8 mouse cellular contexts compared by ENCODE assay signal in the genomic region with DNA sequence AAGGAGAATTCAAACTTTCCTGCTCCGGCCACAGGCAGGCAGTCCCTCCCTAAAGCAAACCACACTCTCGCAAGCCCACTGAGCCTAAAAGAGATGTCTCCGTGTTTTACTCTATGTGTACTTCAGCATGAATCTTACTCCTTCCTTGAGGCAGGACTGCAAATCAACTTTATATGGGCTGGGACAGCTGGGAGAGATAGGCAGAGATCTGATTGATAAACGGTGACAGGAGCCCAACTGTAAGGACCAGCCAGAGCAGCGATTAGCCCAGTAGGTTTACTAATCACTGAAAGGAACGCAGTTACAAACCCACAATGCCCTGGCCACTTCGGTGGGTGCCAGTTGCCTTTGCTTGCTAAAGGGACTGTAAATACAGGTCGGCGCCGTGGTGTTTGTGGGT. TPM values are rescaled to one million over a fixed set of nuclear protein-coding genes. Genes with fewer than 3 reads are reported as not detected.
DNase-seq lines count a peak whose midpoint lies in the region; ATAC-seq and TF ChIP-seq lines count a peak whose summit lies in the region.

No protein-coding gene starts in this region.

- H3K27me3 ChIP-seq in kidney, postnatal 0 days (ENCODE audit: insufficient read depth, low read length), result no peaks in the 10 kb centered on the region
- no peaks in the 10 kb centered on the region for H3K27me3 ChIP-seq in embryonic facial prominence, embryonic 14.5 days (replicated peaks; ENCODE audit: control insufficient read depth, insufficient read depth, low read length)
- peaks cover 5% of the 10 kb centered on the region; the same call in 1 of the 2 replicates for H3K27me3 ChIP-seq in limb, embryonic 12.5 days
- no peaks in the 10 kb centered on the region for H3K27me3 ChIP-seq in neural tube, embryonic 13.5 days

- H3K4me2 ChIP-seq in kidney, postnatal 0 days (ENCODE audit: low read length), result peak overlapping the region; percentile 50
- peak overlapping the region; percentile 46 for H3K4me2 ChIP-seq in embryonic facial prominence, embryonic 14.5 days (ENCODE audit: low read depth, low read length)
- peak overlapping the region; percentile 49 for H3K4me2 ChIP-seq in limb, embryonic 12.5 days
- H3K4me2 ChIP-seq in neural tube, embryonic 13.5 days, result peak overlapping the region; percentile 46

- 0 out of 2 replicates have a peak overlapping the region, but pooled peaks have one; percentile 1 for H3K27ac ChIP-seq in kidney, postnatal 0 days
- H3K27ac ChIP-seq in embryonic facial prominence, embryonic 14.5 days (replicated peaks; ENCODE audit: low read depth, low read length), result peak overlapping the region; percentile 35; the same call in 1 of the 2 replicates
- H3K27ac ChIP-seq in limb, embryonic 12.5 days, result peak overlapping the region; percentile 18; the same call in 1 of the 2 replicates
- H3K27ac ChIP-seq in neural tube, embryonic 13.5 days (replicated peaks), result no peak overlapping the region

- no peaks in the 10 kb centered on the region for H3K9me3 ChIP-seq in kidney, postnatal 0 days (replicated peaks; ENCODE audit: low read length)
- peaks cover 8% of the 10 kb centered on the region; the same call in 1 of the 2 replicates for H3K9me3 ChIP-seq in embryonic facial prominence, embryonic 14.5 days (ENCODE audit: control insufficient read depth, low read length)
- H3K9me3 ChIP-seq in limb, embryonic 12.5 days, result peaks cover 5% of the 10 kb centered on the region; the same call in 1 of the 2 replicates
- H3K9me3 ChIP-seq in neural tube, embryonic 13.5 days, result no peaks in the 10 kb centered on the region

- WGBS in kidney, postnatal 0 days, result 22% methylated on average over 10 of the region's 10 CpGs
- 25% methylated on average over 10 of the region's 10 CpGs for WGBS in embryonic facial prominence, embryonic 14.5 days
- 23% methylated on average over 10 of the region's 10 CpGs for WGBS in limb, embryonic 12.5 days
- 34% methylated on average over 10 of the region's 10 CpGs for WGBS in neural tube, embryonic 13.5 days

- H3K9ac ChIP-seq in kidney, postnatal 0 days (ENCODE audit: low read depth, low read length), result no peak overlapping the region
- H3K9ac ChIP-seq in embryonic facial prominence, embryonic 14.5 days (ENCODE audit: low read depth, low read length), result peak overlapping the region; percentile 41; the same call in 1 of the 2 replicates
- 0 out of 2 replicates have a peak overlapping the region, but pooled peaks have one; percentile 23 for H3K9ac ChIP-seq in limb, embryonic 12.5 days (replicated peaks)
- H3K9ac ChIP-seq in neural tube, embryonic 13.5 days, result peak overlapping the region; percentile 45; the same call in 1 of the 2 replicates

- TF ChIP-seq CTCF in kidney, postnatal 0 days (IDR thresholded peaks at IDR 0.05; ENCODE audit: low read depth), result no peak

- no peaks in the 10 kb centered on the region; the same call in 1 of the 2 replicates for H3K4me1 ChIP-seq in kidney, postnatal 0 days (replicated peaks; ENCODE audit: insufficient read depth, low read length)
- no peaks in the 10 kb centered on the region; the same call in 1 of the 2 replicates for H3K4me1 ChIP-seq in embryonic facial prominence, embryonic 14.5 days (ENCODE audit: control insufficient read depth, insufficient read depth, low read length)
- H3K4me1 ChIP-seq in limb, embryonic 12.5 days (replicated peaks), result peaks cover 2% of the 10 kb centered on the region
- H3K4me1 ChIP-seq in neural tube, embryonic 13.5 days (replicated peaks), result peaks cover 21% of the 10 kb centered on the region

- peak overlapping the region; percentile 17 for H3K4me3 ChIP-seq in kidney, postnatal 0 days (replicated peaks; ENCODE audit: low read depth, low read length)
- H3K4me3 ChIP-seq in embryonic facial prominence, embryonic 14.5 days (ENCODE audit: low read depth, low read length), result peak overlapping the region; percentile 2; the same call in 1 of the 2 replicates
- H3K4me3 ChIP-seq in limb, embryonic 12.5 days (replicated peaks), result peak overlapping the region; percentile 21
- peak overlapping the region; percentile 18 for H3K4me3 ChIP-seq in neural tube, embryonic 13.5 days

- no peak for ATAC-seq in kidney, postnatal 0 days (replicated peaks; ENCODE audit: low FRiP score, low read depth)
- no peak for ATAC-seq in embryonic facial prominence, embryonic 14.5 days (ENCODE audit: low read depth)
- ATAC-seq in limb, embryonic 12.5 days (ENCODE audit: insufficient number of reproducible peaks, insufficient read depth, low FRiP score, low TSS enrichment, low read depth), result no peak
- ATAC-seq in neural tube, embryonic 13.5 days (ENCODE audit: low read depth), result no peak

- no peaks in the 10 kb centered on the region for H3K36me3 ChIP-seq in kidney, postnatal 0 days (ENCODE audit: insufficient read depth, low read length)
- no peaks in the 10 kb centered on the region for H3K36me3 ChIP-seq in embryonic facial prominence, embryonic 14.5 days (ENCODE audit: control insufficient read depth, insufficient read depth, low read length)
- H3K36me3 ChIP-seq in limb, embryonic 12.5 days, result no peaks in the 10 kb centered on the region
- H3K36me3 ChIP-seq in neural tube, embryonic 13.5 days, result no peaks in the 10 kb centered on the region

- peak; percentile 22 for DNase-seq in kidney, postnatal 0 days (ENCODE audit: low spot score)
- no peak for DNase-seq in kidney, adult 18-20 months
- DNase-seq in embryonic facial prominence, embryonic 14.5 days (ENCODE audit: low spot score), result peak; percentile 45
- DNase-seq in right cerebral cortex, adult 2 months (ENCODE audit: low spot score in 2 of 2), result no peak
- DNase-seq in cerebellum, postnatal 10 days, result no peak
- no peak for DNase-seq in left cerebral cortex, postnatal 36 days (ENCODE audit: low spot score in 2 of 2)

- intact Hi-C loops in left cerebral cortex, postnatal 36 days (cut with DNase I), result no loop called here

RNA-seq across cellular contexts. Expression of a gene that starts 35.5 kb away (rescaled TPM):
- 0.74 and 0.95 TPM in 2 replicates for polyA plus RNA-seq in kidney, postnatal 0 days (2015; fragmentation: Nextera tagmentation; extraction: Ambion mirVana)
- polyA plus RNA-seq in embryonic facial prominence, embryonic 14.5 days (2014; fragmentation: Nextera tagmentation; extraction: Ambion mirVana), result 0.14 and 0.26 TPM in 2 replicates
- polyA plus RNA-seq in limb, embryonic 12.5 days (2016; fragmentation: Nextera tagmentation; extraction: Ambion mirVana), result not detected in 2 replicates
- polyA plus RNA-seq in neural tube, embryonic 13.5 days (2015; fragmentation: Nextera tagmentation; extraction: Ambion mirVana), result 0.31 TPM in 1 of 2 replicates, not detected in the other
- total RNA-seq in left cerebral cortex, postnatal 36 days (2021), result 1 to 10 TPM; 2.0 to 2.5 TPM

Comparison
In these comparisons a context has a peak if more than half of its experiments do, and no peak if none do; other contexts are left out.
1. DNase-seq: peak in kidney, postnatal 0 days (single experiment) and embryonic facial prominence, embryonic 14.5 days (single experiment); none in kidney, adult 18-20 months (single experiment), right cerebral cortex, adult 2 months (0 of 2), cerebellum, postnatal 10 days (0 of 2) and left cerebral cortex, postnatal 36 days (0 of 2).
2. Peak in every context shown above with its lines, with median percentiles within 50 percentile points of each other: H3K4me2 ChIP-seq and H3K4me3 ChIP-seq.